Mouse (Mus musculus) E14TG2a.4 (cell line): Measurements from ENCODE around the gene Fuk.

Experiments used
- CTCF ChIP-seq: conservative IDR thresholded peaks from 2 replicates; pipeline ENCODE4 v1.5.1; 2014; ENCODE audit warnings: low read length
- NANOG ChIP-seq: IDR thresholded peaks from 2 replicates; pipeline ENCODE4 v1.6.1; 2014; ENCODE audit warnings: borderline replicate concordance, low read length, mixed read lengths
- POU5F1 ChIP-seq: IDR thresholded peaks from 2 replicates; pipeline ENCODE4 v1.6.1; 2014; ENCODE audit warnings: low read length, borderline replicate concordance

- TF ChIP-seq CTCF, result no peak
- no peak for TF ChIP-seq POU5F1
- no peak for TF ChIP-seq NANOG
Observed at GRCm38 (mm10) chr8:110902579-110902965, 284 bp upstream of the Fuk start.
